Mouse (Mus musculus): ENCODE measurements around the gene A4gnt.

GRCm38 (mm10) chr9:99624117-99624516 is 11.8 kb downstream of the A4gnt start:
- TF ChIP-seq CTCF (IDR thresholded peaks at IDR 0.05; ENCODE audit: low read depth, low read length) = no peak
- no peak for TF ChIP-seq POLR2A (IDR thresholded peaks at IDR 0.05; ENCODE audit: borderline replicate concordance, low read depth, low read length)
